Mouse (Mus musculus) ES-Bruce4 (cell line): ENCODE results near the gene Slc45a1.

Experiments
- CTCF ChIP-seq: IDR thresholded peaks from one replicate; pipeline ENCODE4 v1.8.1; 2011; ENCODE audit warnings: low read depth, low read length
- POLR2A ChIP-seq: IDR thresholded peaks from one replicate; pipeline ENCODE4 v1.8.1; 2011; ENCODE audit warnings: low read length; ENCODE audit not compliant: insufficient read depth

- TF ChIP-seq CTCF: no peak
- TF ChIP-seq POLR2A: no peak
Measured at GRCm38 (mm10) chr4:150595991-150596390, 56.0 kb downstream of the Slc45a1 start.
